Mouse (Mus musculus): ENCODE data around the gene Cdc37l1. TPM values are rescaled to one million over a fixed set of nuclear protein-coding genes. Genes with fewer than 3 reads are reported as not detected.
"Not testable (repeated sequence)": the region's sequence is repeated elsewhere in the genome, so short reads cannot be mapped to it uniquely, and the experiment has no call there.

Gene Cdc37l1
- total and polyA plus RNA-seq, 3 experiments: 17.2 to 27.7 TPM; not detected in 1

- Histone ChIP-seq H3K79me2 (ENCODE audit: control insufficient read depth, insufficient read depth, low read length, poor library complexity) (peaks cover 24% of the 10 kb centered on the region), H3K27me3 (ENCODE audit: control insufficient read depth in 1 of 2, insufficient read depth in 2 of 2, low read length in 2 of 2) (no peaks in the 10 kb centered on the region), H3K4me1 (ENCODE audit: control insufficient read depth in 1 of 2, insufficient read depth in 2 of 2, low read length in 2 of 2) (peaks cover 4 to 8% of the 10 kb centered on the region in 2 experiments; a peak in 2 of 4 replicates), H3K4me3 (ENCODE audit: control insufficient read depth in 1 of 2, insufficient read depth in 1 of 2, low read depth in 2 of 2, low read length in 2 of 2) (no peak overlapping the region), H3K9ac (ENCODE audit: control insufficient read depth, low read depth, low read length, poor library complexity, severe bottlenecking) (no peak overlapping the region), H3K9me3 (replicated peaks; ENCODE audit: insufficient read depth, low read length) (no peaks in the 10 kb centered on the region), H3K36me3 (ENCODE audit: control insufficient read depth in 1 of 2, insufficient read depth in 2 of 2, low read length in 2 of 2) (peaks cover 9 to 13% of the 10 kb centered on the region in 2 experiments), H3K27ac (ENCODE audit: control insufficient read depth, low read depth, low read length) (no peak overlapping the region)
- DNase-seq (ENCODE audit: low read depth, low spot score): no peak
- no peak for TF ChIP-seq MAZ (IDR thresholded peaks at IDR 0.05; ENCODE audit: low read depth, low read length)
- TF ChIP-seq JUND (IDR thresholded peaks at IDR 0.05; ENCODE audit: low read depth, low read length): no peak
- TF ChIP-seq SMC3 (IDR thresholded peaks at IDR 0.05; ENCODE audit: low read depth, low read length): no peak
- no peak for TF ChIP-seq GABPA (IDR thresholded peaks at IDR 0.05; ENCODE audit: low read depth, low read length)
Measured at GRCm38 (mm10) chr19:28995366-28995765, 5.2 kb downstream of the Cdc37l1 start.

- TF ChIP-seq MAFK (IDR thresholded peaks at IDR 0.05; ENCODE audit: borderline replicate concordance, low read depth, low read length) (no peak), ZKSCAN1 (IDR thresholded peaks at IDR 0.05; ENCODE audit: low read depth, low read length) (no peak), MEF2A (IDR thresholded peaks at IDR 0.05; ENCODE audit: extremely low read depth, insufficient replicate concordance, low read depth, low read length, poor library complexity, severe bottlenecking) (no peak), MAX (IDR thresholded peaks at IDR 0.05; ENCODE audit: low read length) (no peak), MXI1 (IDR thresholded peaks at IDR 0.05; ENCODE audit: low read depth, low read length) (no peak), HCFC1 (IDR thresholded peaks at IDR 0.05; ENCODE audit: low read depth, low read length) (no peak), MYC (IDR thresholded peaks at IDR 0.05; ENCODE audit: low read depth, low read length) (no peak), CHD1 (IDR thresholded peaks at IDR 0.05; ENCODE audit: low read depth, low read length) (no peak), GABPA (IDR thresholded peaks at IDR 0.05; ENCODE audit: low read depth, low read length) (no peak), SMC3 (IDR thresholded peaks at IDR 0.05; ENCODE audit: low read depth, low read length) (no peak)
- H3K4me1 ChIP-seq (ENCODE audit: control insufficient read depth in 1 of 2, insufficient read depth in 2 of 2, low read length in 2 of 2): no peaks in the 10 kb centered on the region
- DNase-seq (ENCODE audit: low read depth, low spot score): no peak
- peaks cover 0 to 23% of the 10 kb centered on the region in 2 experiments; a peak in 3 of 4 replicates for H3K36me3 ChIP-seq (ENCODE audit: control insufficient read depth in 1 of 2, insufficient read depth in 2 of 2, low read length in 2 of 2)
- no peaks in the 10 kb centered on the region for H3K27me3 ChIP-seq (ENCODE audit: control insufficient read depth in 1 of 2, insufficient read depth in 2 of 2, low read length in 2 of 2)
- H3K4me3 ChIP-seq (ENCODE audit: control insufficient read depth in 1 of 2, insufficient read depth in 1 of 2, low read depth in 2 of 2, low read length in 2 of 2): no peak overlapping the region
- no peak overlapping the region for H3K27ac ChIP-seq (ENCODE audit: control insufficient read depth, low read depth, low read length)
- no peaks in the 10 kb centered on the region for H3K9me3 ChIP-seq (replicated peaks; ENCODE audit: insufficient read depth, low read length)
- H3K9ac ChIP-seq (ENCODE audit: control insufficient read depth, low read depth, low read length, poor library complexity, severe bottlenecking): no peak overlapping the region
- peaks cover 9% of the 10 kb centered on the region for H3K79me2 ChIP-seq (ENCODE audit: control insufficient read depth, insufficient read depth, low read length, poor library complexity)
Measured at GRCm38 (mm10) chr19:28997976-28998630, 8.0 kb downstream of the Cdc37l1 start.

GRCm38 (mm10) chr19:29000321-29000720 is 10.2 kb downstream of the Cdc37l1 start:
- H3K27ac ChIP-seq (ENCODE audit: control insufficient read depth, low read depth, low read length); H3K4me1 ChIP-seq (ENCODE audit: control insufficient read depth in 1 of 2, insufficient read depth in 2 of 2, low read length in 2 of 2); H3K4me3 ChIP-seq (ENCODE audit: control insufficient read depth in 1 of 2, insufficient read depth in 1 of 2, low read depth in 2 of 2, low read length in 2 of 2); H3K9ac ChIP-seq (ENCODE audit: control insufficient read depth, low read depth, low read length, poor library complexity, severe bottlenecking); H3K79me2 ChIP-seq (ENCODE audit: control insufficient read depth, insufficient read depth, low read length, poor library complexity); DNase-seq (ENCODE audit: low read depth, low spot score); H3K9me3 ChIP-seq (replicated peaks; ENCODE audit: insufficient read depth, low read length); H3K27me3 ChIP-seq (ENCODE audit: control insufficient read depth in 1 of 2, insufficient read depth in 2 of 2, low read length in 2 of 2): not testable (repeated sequence)
- peaks cover 0 to 29% of the 10 kb centered on the region in 2 experiments for H3K36me3 ChIP-seq (ENCODE audit: control insufficient read depth in 1 of 2, insufficient read depth in 2 of 2, low read length in 2 of 2)
